Mouse (Mus musculus) stomach, postnatal 0 days (tissue): ENCODE measurements around the gene Stat6. TPM values are rescaled to one million over a fixed set of nuclear protein-coding genes. Genes with fewer than 3 reads are reported as not detected.

Experiments
- ATAC-seq: fragments of 200-750 bp; cut with Nextera tagmentation; 2 replicates; pipeline ENCODE4 v1.8.0; 2017; ENCODE audit not compliant: low FRiP score, low TSS enrichment
- DNase-seq: peaks from one replicate; pipeline ENCODE4 v3.0.0-alpha.2; 2016; ENCODE audit warnings: low spot score
- H3K27ac ChIP-seq: fragments of 300-500 bp; sonication (generic); replicated peaks from 2 replicates; pipeline ENCODE4 v1.5.1; 2014; ENCODE audit warnings: mild to moderate bottlenecking, control low read depth
- H3K27me3 ChIP-seq: fragments of 300-500 bp; sonication (generic); 2 replicates; pipeline ENCODE4 v1.6.1; 2014; ENCODE audit warnings: low read length; ENCODE audit not compliant: control insufficient read depth, insufficient read depth
- H3K36me3 ChIP-seq: fragments of 300-500 bp; sonication (generic); 2 replicates; pipeline ENCODE4 v1.6.1; 2014; ENCODE audit warnings: low read length, mixed read lengths; ENCODE audit not compliant: control insufficient read depth, insufficient read depth
- H3K4me1 ChIP-seq: fragments of 300-500 bp; sonication (generic); replicated peaks from 2 replicates; pipeline ENCODE4 v1.6.1; 2014; ENCODE audit warnings: antibody characterized with exemption; ENCODE audit not compliant: control insufficient read depth, insufficient read depth
- H3K4me2 ChIP-seq: fragments of 300-500 bp; sonication (generic); replicated peaks from 2 replicates; pipeline ENCODE4 v1.6.1; 2014; ENCODE audit warnings: low read depth, mild to moderate bottlenecking, control low read depth, moderate library complexity
- H3K4me3 ChIP-seq: fragments of 300-500 bp; sonication (generic); 2 replicates; pipeline ENCODE4 v1.5.1; 2014; ENCODE audit warnings: low read depth, low read length, control low read depth
- H3K9ac ChIP-seq: fragments of 300-500 bp; sonication (generic); 2 replicates; pipeline ENCODE4 v1.6.1; 2014; ENCODE audit warnings: mild to moderate bottlenecking, low read length, control low read depth, mixed read lengths
- H3K9me3 ChIP-seq: fragments of 300-500 bp; sonication (generic); 2 replicates; pipeline ENCODE4 v1.6.1; 2016; ENCODE audit warnings: low read length; ENCODE audit not compliant: control insufficient read depth
- CTCF ChIP-seq: IDR thresholded peaks from 2 replicates; pipeline ENCODE4 v1.5.1; 2016; ENCODE audit warnings: antibody characterized with exemption, low read depth, mild to moderate bottlenecking, moderate library complexity
- EP300 ChIP-seq: optimal IDR thresholded peaks from 2 replicates; pipeline ENCODE3; 2016; ENCODE audit warnings: antibody characterized with exemption
- WGBS: fragments of 180-500 bp; shearing (Covaris S2); extraction: QIAGEN DNeasy Blood & Tissue Kit; methylation state at CpG from one replicate; pipeline ENCODE4 v1.1.7; 2014; 5-methylcytosine and 5-hydroxymethylcytosine counted together
- polyA plus RNA-seq: library from polyadenylated mRNA; unstranded; fragments of >200 nt; fragmentation: Nextera tagmentation; extraction: Ambion mirVana; gene quantifications from 2 replicates; pipeline ENCODE4 v1.2.1, GENCODE M21; 2015

Gene Stat6
- polyA plus RNA-seq, 1 experiment from 2014 or later: 31.4 TPM

- no peak overlapping the region for H3K27ac ChIP-seq
- 71% methylated on average over 8 of the region's 8 CpGs for WGBS
Measured at GRCm38 (mm10) chr10:127598607-127599006, 44.2 kb upstream of the Stat6 start.

GRCm38 (mm10) chr10:127599252-127599651, 43.5 kb upstream of the Stat6 start:
- no peak overlapping the region for H3K9ac ChIP-seq
- no peak overlapping the region for H3K4me2 ChIP-seq
- H3K36me3 ChIP-seq: peaks cover 2% of the 10 kb centered on the region; the same call in 1 of the 2 replicates
- DNase-seq: no peak
- WGBS: 77% methylated on average over 11 of the region's 11 CpGs
- H3K4me3 ChIP-seq: no peak overlapping the region
- ATAC-seq: no peak
- H3K9me3 ChIP-seq: no peaks in the 10 kb centered on the region
- H3K27me3 ChIP-seq: no peaks in the 10 kb centered on the region
- no peak for TF ChIP-seq CTCF
- no peak for TF ChIP-seq EP300
- peaks cover 31% of the 10 kb centered on the region for H3K4me1 ChIP-seq
- peak overlapping the region; percentile 78 for H3K27ac ChIP-seq

More at GRCm38 (mm10) chr10:127598607-127599006, 44.2 kb upstream of the Stat6 start:
- TF ChIP-seq CTCF (no peak), EP300 (no peak)
- Histone ChIP-seq H3K27me3 (no peaks in the 10 kb centered on the region), H3K9ac (no peak overlapping the region), H3K4me3 (no peak overlapping the region), H3K36me3 (peaks cover 2% of the 10 kb centered on the region), H3K9me3 (no peaks in the 10 kb centered on the region), H3K4me2 (no peak overlapping the region), H3K4me1 (peaks cover 28% of the 10 kb centered on the region)
- DNase-seq: no peak
- no peak for ATAC-seq

GRCm38 (mm10) chr10:127599779-127600541, 42.8 kb upstream of the Stat6 start:
- peak; percentile 61 for DNase-seq
- Histone ChIP-seq H3K9me3 (no peaks in the 10 kb centered on the region), H3K4me1 (peaks cover 34% of the 10 kb centered on the region), H3K9ac (peak overlapping the region; percentile 23), H3K4me3 (no peak overlapping the region), H3K4me2 (peak overlapping the region; percentile 25), H3K36me3 (peaks cover 4% of the 10 kb centered on the region), H3K27ac (peak overlapping the region; percentile 78), H3K27me3 (no peaks in the 10 kb centered on the region)
- 27% methylated on average over 17 of the region's 17 CpGs for WGBS
- peak; percentile 13; the same call in 1 of the 2 replicates for ATAC-seq
- TF ChIP-seq EP300 (no peak), CTCF (no peak)

GRCm38 (mm10) chr10:127602194-127602593, 40.6 kb upstream of the Stat6 start:
- TF ChIP-seq EP300 (no peak), CTCF (no peak)
- peaks cover 22% of the 10 kb centered on the region for H3K4me1 ChIP-seq
- no peaks in the 10 kb centered on the region for H3K27me3 ChIP-seq
- no peak overlapping the region for H3K9ac ChIP-seq
- peaks cover 6% of the 10 kb centered on the region for H3K36me3 ChIP-seq
- no peak overlapping the region for H3K27ac ChIP-seq
- ATAC-seq: no peak
- 91% methylated on average over 6 of the region's 6 CpGs for WGBS
- DNase-seq: no peak
- no peaks in the 10 kb centered on the region for H3K9me3 ChIP-seq
- H3K4me3 ChIP-seq: no peak overlapping the region
- no peak overlapping the region for H3K4me2 ChIP-seq

DNA sequence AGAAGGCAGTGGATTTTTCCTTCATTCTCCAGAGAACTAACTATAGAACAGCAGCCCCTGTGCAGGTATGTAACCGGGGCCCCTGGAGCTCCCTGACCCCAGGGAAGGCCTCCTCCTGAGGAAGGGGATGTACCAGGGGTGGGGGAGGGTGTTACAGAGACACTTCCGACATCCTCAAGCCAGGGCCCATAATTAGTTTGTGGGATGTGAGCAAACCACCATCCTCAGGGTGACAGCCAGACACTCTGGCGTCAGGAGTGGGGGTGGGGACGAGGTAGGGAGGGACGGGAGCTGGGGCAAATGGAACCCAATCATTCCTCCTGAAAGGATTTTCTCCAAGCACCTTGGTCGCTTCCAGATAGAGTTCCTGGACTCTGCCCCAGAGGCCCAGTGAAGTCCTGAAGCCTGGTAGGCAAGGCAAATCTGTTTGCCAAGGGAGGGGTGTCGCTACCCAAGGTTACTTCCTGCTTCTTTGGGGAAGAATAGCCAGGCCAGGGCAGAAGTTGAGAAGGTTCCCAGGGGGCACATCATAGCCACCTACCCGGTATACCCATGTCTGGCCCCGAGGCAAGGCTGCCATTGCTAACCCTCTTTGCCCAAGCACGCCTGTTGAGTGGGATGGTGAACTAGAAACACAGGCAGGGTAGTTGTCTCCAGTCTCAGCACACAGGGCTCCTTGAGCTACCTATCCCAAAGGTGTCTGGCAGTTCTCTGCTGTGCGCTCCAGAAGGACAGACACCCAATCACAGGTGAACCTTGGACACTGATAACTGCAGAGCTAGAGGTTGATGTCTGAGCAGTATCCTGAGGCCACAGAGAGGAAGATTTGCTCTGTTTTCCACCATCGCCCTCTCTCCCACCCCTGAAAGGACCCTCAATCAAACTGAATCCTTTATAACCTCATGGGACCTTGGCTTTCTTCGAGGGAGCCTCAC, 39.1 kb upstream of the Stat6 start:
- no peak overlapping the region for H3K4me3 ChIP-seq

More for the DNA sequence above, 39.1 kb upstream of the Stat6 start:
- H3K4me1 ChIP-seq: peaks cover 16% of the 10 kb centered on the region
- ATAC-seq (peak; percentile 87), DNase-seq (peak; percentile 83)
- WGBS: 46% methylated on average over 13 of the region's 13 CpGs
- peaks cover 9% of the 10 kb centered on the region for H3K36me3 ChIP-seq
- H3K9ac ChIP-seq: 0 out of 2 replicates have a peak overlapping the region, but pooled peaks have one; percentile 4
- H3K27ac ChIP-seq: peak overlapping the region; percentile 88
- H3K4me2 ChIP-seq: no peak overlapping the region
- no peaks in the 10 kb centered on the region for H3K9me3 ChIP-seq
- H3K27me3 ChIP-seq: no peaks in the 10 kb centered on the region
- TF ChIP-seq EP300: no peak
- no peak for TF ChIP-seq CTCF
